Mouse (Mus musculus): Measurements from ENCODE around the gene Aplnr. TPM values are rescaled to one million over a fixed set of nuclear protein-coding genes. Genes with fewer than 3 reads are reported as not detected.

Gene Aplnr
- polyA plus RNA-seq, 1 experiment from 2014 or later, result 40.6 TPM

- H3K9me3 ChIP-seq (replicated peaks), result no peaks in the 10 kb centered on the region
- H3K36me3 ChIP-seq, result no peaks in the 10 kb centered on the region
- H3K27ac ChIP-seq, result no peak overlapping the region
- no peak for DNase-seq (ENCODE audit: low spot score)
- 97% methylated on average over 1 of the region's 1 CpGs for WGBS
- peaks cover 9% of the 10 kb centered on the region for H3K4me1 ChIP-seq
- no peaks in the 10 kb centered on the region for H3K27me3 ChIP-seq (ENCODE audit: low read depth, poor library complexity, severe bottlenecking)
- H3K4me3 ChIP-seq, result no peak overlapping the region
These were observed 32.3 kb downstream of the Aplnr start for GRCm38 (mm10) chr2:85168327-85168726.

GRCm38 (mm10) chr2:85172071-85172762 is 36.2 kb downstream of the Aplnr start:
- no peak overlapping the region for H3K4me3 ChIP-seq
- no peaks in the 10 kb centered on the region for H3K36me3 ChIP-seq
- H3K4me1 ChIP-seq, result peaks cover 5% of the 10 kb centered on the region; the same call in 1 of the 2 replicates
- no peak overlapping the region for H3K27ac ChIP-seq
- no peaks in the 10 kb centered on the region for H3K27me3 ChIP-seq (ENCODE audit: low read depth, poor library complexity, severe bottlenecking)
- DNase-seq (ENCODE audit: low spot score), result no peak
- 64% methylated on average over 3 of the region's 3 CpGs for WGBS
- H3K9me3 ChIP-seq (replicated peaks), result no peaks in the 10 kb centered on the region

DNA sequence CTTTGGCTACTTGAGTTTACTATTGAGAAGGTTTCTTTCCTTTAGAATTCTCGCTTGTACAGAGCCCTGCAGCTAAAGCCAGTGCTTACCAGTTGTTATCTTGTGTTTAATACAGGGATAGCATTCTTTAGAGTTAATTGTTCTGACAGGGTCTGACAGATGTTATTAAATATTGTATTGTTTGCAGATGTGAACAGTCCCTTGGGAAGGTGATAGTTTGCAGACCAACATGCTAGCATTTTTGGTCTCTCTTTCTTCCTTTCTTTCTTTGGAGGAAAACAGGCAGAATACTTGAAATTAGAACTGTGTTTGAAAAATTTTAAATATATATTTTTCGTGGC is 36.7 kb downstream of the Aplnr start:
- Histone ChIP-seq H3K27ac (no peak overlapping the region), H3K27me3 (ENCODE audit: low read depth, poor library complexity, severe bottlenecking) (no peaks in the 10 kb centered on the region), H3K9me3 (replicated peaks) (no peaks in the 10 kb centered on the region), H3K4me1 (peaks cover 5% of the 10 kb centered on the region; the same call in 1 of the 2 replicates), H3K4me3 (no peak overlapping the region), H3K36me3 (no peaks in the 10 kb centered on the region)
- DNase-seq (ENCODE audit: low spot score), result no peak
- 81% methylated on average over 2 of the region's 2 CpGs for WGBS

DNA sequence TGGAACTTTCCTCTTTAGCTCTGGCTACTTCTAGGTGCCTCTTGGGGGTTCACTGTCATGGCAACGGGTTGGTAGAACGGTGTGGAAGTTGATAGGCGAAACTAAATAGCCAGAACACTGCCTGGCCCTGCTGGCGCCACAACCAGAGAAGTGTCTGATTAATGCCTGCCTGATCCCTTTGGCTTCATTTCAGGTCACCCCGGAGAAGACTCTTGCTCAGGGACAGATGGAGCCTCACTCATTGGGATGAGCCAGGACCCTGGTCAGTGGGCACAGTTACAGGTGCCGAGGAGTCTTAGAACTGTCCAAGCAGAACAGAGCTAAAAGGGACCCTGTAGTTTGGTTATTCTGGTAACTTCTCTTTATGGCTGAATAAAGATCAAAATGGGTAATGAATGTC is 37.5 kb downstream of the Aplnr start:
- no peak overlapping the region for H3K4me3 ChIP-seq
- H3K9me3 ChIP-seq (replicated peaks), result no peaks in the 10 kb centered on the region
- WGBS, result 81% methylated on average over 6 of the region's 6 CpGs
- no peak for DNase-seq (ENCODE audit: low spot score)
- no peak overlapping the region for H3K27ac ChIP-seq
- peaks cover 5% of the 10 kb centered on the region; the same call in 1 of the 2 replicates for H3K4me1 ChIP-seq
- no peaks in the 10 kb centered on the region for H3K27me3 ChIP-seq (ENCODE audit: low read depth, poor library complexity, severe bottlenecking)
- H3K36me3 ChIP-seq, result no peaks in the 10 kb centered on the region

- DNase-seq (ENCODE audit: low spot score), result no peak
- H3K4me3 ChIP-seq, result no peak overlapping the region
- H3K4me1 ChIP-seq, result no peaks in the 10 kb centered on the region
These were observed 42.2 kb downstream of the Aplnr start for GRCm38 (mm10) chr2:85178139-85178800.

DNA sequence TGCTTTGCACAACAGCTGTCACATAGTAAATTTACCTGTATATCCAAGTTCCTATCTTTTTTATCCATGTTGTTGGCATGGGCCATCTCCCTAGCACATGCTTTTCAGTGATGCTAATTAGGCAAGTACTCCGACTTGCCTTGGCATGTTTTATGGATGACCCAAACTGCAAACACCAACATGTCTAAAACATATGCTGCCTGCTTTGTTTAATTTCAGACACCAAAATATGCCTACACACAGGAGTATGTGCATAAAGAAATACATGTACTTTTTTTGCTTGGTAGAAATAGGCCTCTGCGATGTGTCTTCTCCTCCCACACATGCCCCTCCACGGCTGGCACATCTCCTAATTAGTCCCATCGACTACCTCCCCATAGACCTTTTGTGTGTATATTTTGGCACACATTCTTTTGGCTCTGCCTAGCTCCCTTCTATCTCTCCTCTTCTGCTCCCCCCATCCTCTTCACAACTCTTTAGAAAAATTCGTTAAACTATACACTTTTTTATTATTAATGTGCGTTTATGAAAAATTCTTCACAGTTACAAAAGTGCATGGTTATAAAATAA is 51.6 kb downstream of the Aplnr start:
- no peak overlapping the region for H3K27ac ChIP-seq
- H3K4me1 ChIP-seq, result no peaks in the 10 kb centered on the region
- no peak overlapping the region for H3K4me3 ChIP-seq
- H3K27me3 ChIP-seq (ENCODE audit: low read depth, poor library complexity, severe bottlenecking), result peaks cover 5% of the 10 kb centered on the region; the same call in 1 of the 2 replicates
- H3K36me3 ChIP-seq, result no peaks in the 10 kb centered on the region
- no peaks in the 10 kb centered on the region for H3K9me3 ChIP-seq (replicated peaks)
- WGBS, result 93% methylated on average over 6 of the region's 6 CpGs
- DNase-seq (ENCODE audit: low spot score), result no peak

More at GRCm38 (mm10) chr2:85178139-85178800, 42.2 kb downstream of the Aplnr start:
- Histone ChIP-seq H3K9me3 (replicated peaks) (no peaks in the 10 kb centered on the region), H3K27me3 (ENCODE audit: low read depth, poor library complexity, severe bottlenecking) (no peaks in the 10 kb centered on the region), H3K27ac (no peak overlapping the region), H3K36me3 (no peaks in the 10 kb centered on the region)
- WGBS, result 73% methylated on average over 4 of the region's 4 CpGs

Other genes starting within 250 kb of the Aplnr start
- 0.74 and 1.0 TPM in 2 replicates for gene Rtn4rl2, start 249.5 kb upstream of the Aplnr start, polyA plus RNA-seq (2016; fragmentation: Nextera tagmentation; extraction: Ambion mirVana)
- 30.4 and 32.8 TPM in 2 replicates for gene Slc43a3, start 199.6 kb upstream of the Aplnr start, polyA plus RNA-seq (2016; fragmentation: Nextera tagmentation; extraction: Ambion mirVana)
- 0.18 TPM in 1 of 2 replicates, not detected in the other for gene Prg2, start 155.8 kb upstream of the Aplnr start, polyA plus RNA-seq (2016; fragmentation: Nextera tagmentation; extraction: Ambion mirVana)
- gene Prg3, start 148.0 kb upstream of the Aplnr start, polyA plus RNA-seq (2016; fragmentation: Nextera tagmentation; extraction: Ambion mirVana), result 0.15 TPM in 1 of 2 replicates, not detected in the other
- 421 and 433 TPM in 2 replicates for gene Ssrp1, start 99.0 kb upstream of the Aplnr start, polyA plus RNA-seq (2016; fragmentation: Nextera tagmentation; extraction: Ambion mirVana)
- 2.1 and 2.8 TPM in 2 replicates for gene P2rx3, start 98.8 kb upstream of the Aplnr start, polyA plus RNA-seq (2016; fragmentation: Nextera tagmentation; extraction: Ambion mirVana)
- gene Tnks1bp1, start 88.2 kb upstream of the Aplnr start, polyA plus RNA-seq (2016; fragmentation: Nextera tagmentation; extraction: Ambion mirVana), result 28.7 and 32.0 TPM in 2 replicates
- 0.19 and 0.31 TPM in 2 replicates for gene Lrrc55, start 61.0 kb downstream of the Aplnr start, polyA plus RNA-seq (2016; fragmentation: Nextera tagmentation; extraction: Ambion mirVana)
- not detected in 2 replicates for gene Olfr987, start 203.1 kb downstream of the Aplnr start, polyA plus RNA-seq (2016; fragmentation: Nextera tagmentation; extraction: Ambion mirVana)
- not detected in 2 replicates for gene Olfr988, start 227.0 kb downstream of the Aplnr start, polyA plus RNA-seq (2016; fragmentation: Nextera tagmentation; extraction: Ambion mirVana)